Mouse (Mus musculus) layer of hippocampus, adult 8-10 months (tissue): ENCODE results near the gene 6430571L13Rik. TPM values are rescaled to one million over a fixed set of nuclear protein-coding genes. Genes with fewer than 3 reads are reported as not detected.

Source experiments
- DNase-seq, 2 experiments: peaks; one replicate each; pipeline ENCODE4 v3.0.0; 2022; ENCODE audit warnings: low spot score in 2 of 2
- total RNA-seq, 4 experiments: library from RNA; stranded (reverse); gene quantifications; 2 replicates each; pipeline ENCODE4 v1.2.4; 2022

Gene 6430571L13Rik
- total RNA-seq, 4 experiments from 2014 or later = 2.4 to 4.0 (median 3.4) TPM

- DNase-seq = peak; percentile 59 to 82
Measured at GRCm38 (mm10) chr9:107338172-107338883, 2.1 kb upstream of the 6430571L13Rik start, which contains the start of gene Hemk1. Hemk1 (minus strand) TSS chr9:107338350.

GRCm38 (mm10) chr9:107340911-107341645 is 676 bp downstream of the 6430571L13Rik start:
- DNase-seq = no peak

- DNase-seq = no peak
Measured at GRCm38 (mm10) chr9:107342201-107342709, 1.9 kb downstream of the 6430571L13Rik start.

GRCm38 (mm10) chr9:107343146-107343943 is 2.9 kb downstream of the 6430571L13Rik start:
- DNase-seq = no peak

GRCm38 (mm10) chr9:107344027-107344426 is 3.6 kb downstream of the 6430571L13Rik start:
- DNase-seq = no peak

- DNase-seq = no peak
Measured at GRCm38 (mm10) chr9:107346081-107346480, 5.7 kb downstream of the 6430571L13Rik start.

- DNase-seq = no peak
Measured at GRCm38 (mm10) chr9:107347586-107348183, 7.3 kb downstream of the 6430571L13Rik start.

- no peak for DNase-seq
Measured at GRCm38 (mm10) chr9:107349321-107349720, 8.9 kb downstream of the 6430571L13Rik start.

- no peak for DNase-seq
Measured at GRCm38 (mm10) chr9:107354826-107355225, 14.4 kb downstream of the 6430571L13Rik start.

- DNase-seq = peak in 1 of 2 experiments; percentile 59
Measured at GRCm38 (mm10) chr9:107355870-107356765, 15.7 kb downstream of the 6430571L13Rik start.

GRCm38 (mm10) chr9:107357651-107358050 is 17.2 kb downstream of the 6430571L13Rik start:
- peak; percentile 53 to 76 for DNase-seq

- DNase-seq = no peak
Measured at GRCm38 (mm10) chr9:107360989-107361388, 20.6 kb downstream of the 6430571L13Rik start.

GRCm38 (mm10) chr9:107366644-107367043 is 26.2 kb downstream of the 6430571L13Rik start:
- peak in 1 of 2 experiments; percentile 51 for DNase-seq

- no peak for DNase-seq
Measured at GRCm38 (mm10) chr9:107368302-107368701, 27.9 kb downstream of the 6430571L13Rik start.

- DNase-seq = no peak
Measured at GRCm38 (mm10) chr9:107369270-107370105, 29.1 kb downstream of the 6430571L13Rik start.

GRCm38 (mm10) chr9:107370106-107370463 is 29.7 kb downstream of the 6430571L13Rik start:
- DNase-seq = no peak

GRCm38 (mm10) chr9:107372441-107372840 is 32.0 kb downstream of the 6430571L13Rik start:
- no peak for DNase-seq

GRCm38 (mm10) chr9:107374623-107375022 is 34.2 kb downstream of the 6430571L13Rik start:
- no peak for DNase-seq

GRCm38 (mm10) chr9:107375451-107375850 is 35.0 kb downstream of the 6430571L13Rik start:
- DNase-seq = no peak
